Mouse (Mus musculus): ENCODE data around the gene Pi4k2a. TPM values are rescaled to one million over a fixed set of nuclear protein-coding genes. Genes with fewer than 3 reads are reported as not detected.

The Pi4k2a gene
- polyA plus RNA-seq, 1 experiment from 2014 or later, result 47.2 TPM

- no peak overlapping the region for H3K4me2 ChIP-seq (replicated peaks; ENCODE audit: low read depth)
- H3K27me3 ChIP-seq (replicated peaks; ENCODE audit: control insufficient read depth, insufficient read depth, low read length), result no peaks in the 10 kb centered on the region
- no peaks in the 10 kb centered on the region for H3K36me3 ChIP-seq (ENCODE audit: control insufficient read depth, insufficient read depth)
- no peak overlapping the region for H3K9ac ChIP-seq (ENCODE audit: low read depth, low read length)
- WGBS, result 85% methylated on average over 2 of the region's 2 CpGs
- no peak for ATAC-seq
- H3K4me3 ChIP-seq (ENCODE audit: low read depth, low read length), result no peak overlapping the region
- no peaks in the 10 kb centered on the region for H3K4me1 ChIP-seq (replicated peaks; ENCODE audit: control insufficient read depth, insufficient read depth, low read length)
- H3K9me3 ChIP-seq (ENCODE audit: control insufficient read depth), result no peaks in the 10 kb centered on the region
- H3K27ac ChIP-seq (ENCODE audit: low read depth, low read length), result no peak overlapping the region
- no peak for TF ChIP-seq CTCF (IDR thresholded peaks at IDR 0.05; ENCODE audit: low read depth)
Measured at GRCm38 (mm10) chr19:42142757-42143156, 52.5 kb downstream of the Pi4k2a start.

- Histone ChIP-seq H3K27ac (ENCODE audit: low read depth, low read length) (no peak overlapping the region), H3K36me3 (ENCODE audit: control insufficient read depth, insufficient read depth) (no peaks in the 10 kb centered on the region), H3K4me1 (replicated peaks; ENCODE audit: control insufficient read depth, insufficient read depth, low read length) (no peaks in the 10 kb centered on the region), H3K27me3 (replicated peaks; ENCODE audit: control insufficient read depth, insufficient read depth, low read length) (no peaks in the 10 kb centered on the region), H3K9ac (ENCODE audit: low read depth, low read length) (no peak overlapping the region), H3K4me2 (replicated peaks; ENCODE audit: low read depth) (no peak overlapping the region), H3K9me3 (ENCODE audit: control insufficient read depth) (no peaks in the 10 kb centered on the region), H3K4me3 (ENCODE audit: low read depth, low read length) (no peak overlapping the region)
- ATAC-seq, result no peak
- TF ChIP-seq CTCF (IDR thresholded peaks at IDR 0.05; ENCODE audit: low read depth), result no peak
- 46% methylated on average over 6 of the region's 6 CpGs for WGBS
Measured at GRCm38 (mm10) chr19:42144067-42144466, 53.8 kb downstream of the Pi4k2a start.

DNA sequence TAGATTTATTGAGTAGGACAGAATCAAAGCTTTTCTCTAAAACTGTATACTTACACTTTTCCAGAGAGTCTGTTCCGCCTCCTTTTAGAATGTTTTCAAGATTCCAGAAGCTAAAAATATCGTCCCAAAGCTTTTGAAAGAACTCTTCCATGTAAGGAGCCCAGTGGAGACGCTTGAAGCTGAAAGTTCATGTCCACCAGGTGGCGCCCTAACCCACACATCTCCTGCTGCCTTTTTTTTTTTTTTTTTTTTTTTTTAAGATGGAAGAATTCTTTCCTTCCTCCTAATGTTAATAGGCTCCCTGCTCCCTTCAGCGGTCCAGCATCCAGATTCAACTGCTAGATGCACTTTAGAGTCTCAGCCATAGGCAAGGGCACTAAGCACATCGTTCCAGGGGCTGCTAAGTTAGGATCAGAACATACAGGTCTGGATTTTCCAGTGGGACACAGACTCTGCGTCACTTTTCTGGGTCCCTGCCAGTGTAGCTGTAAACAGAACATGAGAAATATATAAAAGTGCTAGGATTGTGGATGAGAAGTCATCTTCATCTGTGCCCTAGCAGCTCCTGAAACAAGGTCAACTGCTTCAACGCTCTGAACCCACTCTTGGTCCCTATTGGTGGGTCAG, 54.4 kb downstream of the Pi4k2a start:
- H3K4me3 ChIP-seq (ENCODE audit: low read depth, low read length), result no peak overlapping the region
- H3K9me3 ChIP-seq (ENCODE audit: control insufficient read depth), result no peaks in the 10 kb centered on the region
- H3K9ac ChIP-seq (ENCODE audit: low read depth, low read length), result no peak overlapping the region
- ATAC-seq, result no peak
- 21% methylated on average over 8 of the region's 8 CpGs for WGBS
- no peak overlapping the region for H3K4me2 ChIP-seq (replicated peaks; ENCODE audit: low read depth)
- H3K36me3 ChIP-seq (ENCODE audit: control insufficient read depth, insufficient read depth), result no peaks in the 10 kb centered on the region
- no peak overlapping the region for H3K27ac ChIP-seq (ENCODE audit: low read depth, low read length)
- peak; percentile 82 for TF ChIP-seq CTCF (IDR thresholded peaks at IDR 0.05; ENCODE audit: low read depth)
- H3K4me1 ChIP-seq (replicated peaks; ENCODE audit: control insufficient read depth, insufficient read depth, low read length), result no peaks in the 10 kb centered on the region
- no peaks in the 10 kb centered on the region for H3K27me3 ChIP-seq (replicated peaks; ENCODE audit: control insufficient read depth, insufficient read depth, low read length)

- WGBS, result 55% methylated on average over 4 of the region's 4 CpGs
Measured at GRCm38 (mm10) chr19:42145210-42145609, 54.9 kb downstream of the Pi4k2a start.

DNA sequence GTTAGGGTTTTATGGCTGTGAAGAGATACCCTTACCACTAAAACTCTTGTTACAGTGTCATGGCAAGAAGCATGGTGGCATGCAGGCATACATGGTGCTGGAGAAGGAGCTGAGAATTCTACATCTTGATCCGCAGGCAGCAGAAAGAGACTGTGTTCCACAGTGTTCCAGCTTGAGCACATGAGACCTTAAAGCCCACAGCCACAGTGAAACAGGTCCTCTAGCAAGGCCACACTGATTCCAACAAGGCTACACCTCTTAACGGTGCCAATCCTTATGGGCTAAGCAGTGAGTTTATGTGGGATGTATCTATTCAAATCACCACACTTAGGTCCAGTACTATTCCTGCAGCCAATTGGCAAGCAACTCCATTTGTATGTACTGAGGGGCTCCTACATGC, 55.5 kb downstream of the Pi4k2a start:
- Histone ChIP-seq H3K27ac (ENCODE audit: low read depth, low read length) (no peak overlapping the region), H3K36me3 (ENCODE audit: control insufficient read depth, insufficient read depth) (no peaks in the 10 kb centered on the region), H3K9me3 (ENCODE audit: control insufficient read depth) (no peaks in the 10 kb centered on the region), H3K4me3 (ENCODE audit: low read depth, low read length) (no peak overlapping the region), H3K4me1 (replicated peaks; ENCODE audit: control insufficient read depth, insufficient read depth, low read length) (no peaks in the 10 kb centered on the region), H3K9ac (ENCODE audit: low read depth, low read length) (no peak overlapping the region), H3K27me3 (replicated peaks; ENCODE audit: control insufficient read depth, insufficient read depth, low read length) (no peaks in the 10 kb centered on the region), H3K4me2 (replicated peaks; ENCODE audit: low read depth) (no peak overlapping the region)
- ATAC-seq, result no peak
- WGBS, result 88% methylated on average over 2 of the region's 2 CpGs
- no peak for TF ChIP-seq CTCF (IDR thresholded peaks at IDR 0.05; ENCODE audit: low read depth)

More at GRCm38 (mm10) chr19:42145210-42145609, 54.9 kb downstream of the Pi4k2a start:
- Histone ChIP-seq H3K27me3 (replicated peaks; ENCODE audit: control insufficient read depth, insufficient read depth, low read length) (no peaks in the 10 kb centered on the region), H3K4me1 (replicated peaks; ENCODE audit: control insufficient read depth, insufficient read depth, low read length) (no peaks in the 10 kb centered on the region), H3K4me2 (replicated peaks; ENCODE audit: low read depth) (no peak overlapping the region), H3K9me3 (ENCODE audit: control insufficient read depth) (no peaks in the 10 kb centered on the region), H3K27ac (ENCODE audit: low read depth, low read length) (no peak overlapping the region), H3K9ac (ENCODE audit: low read depth, low read length) (no peak overlapping the region), H3K36me3 (ENCODE audit: control insufficient read depth, insufficient read depth) (no peaks in the 10 kb centered on the region), H3K4me3 (ENCODE audit: low read depth, low read length) (no peak overlapping the region)
- no peak for TF ChIP-seq CTCF (IDR thresholded peaks at IDR 0.05; ENCODE audit: low read depth)
- no peak for ATAC-seq

DNA sequence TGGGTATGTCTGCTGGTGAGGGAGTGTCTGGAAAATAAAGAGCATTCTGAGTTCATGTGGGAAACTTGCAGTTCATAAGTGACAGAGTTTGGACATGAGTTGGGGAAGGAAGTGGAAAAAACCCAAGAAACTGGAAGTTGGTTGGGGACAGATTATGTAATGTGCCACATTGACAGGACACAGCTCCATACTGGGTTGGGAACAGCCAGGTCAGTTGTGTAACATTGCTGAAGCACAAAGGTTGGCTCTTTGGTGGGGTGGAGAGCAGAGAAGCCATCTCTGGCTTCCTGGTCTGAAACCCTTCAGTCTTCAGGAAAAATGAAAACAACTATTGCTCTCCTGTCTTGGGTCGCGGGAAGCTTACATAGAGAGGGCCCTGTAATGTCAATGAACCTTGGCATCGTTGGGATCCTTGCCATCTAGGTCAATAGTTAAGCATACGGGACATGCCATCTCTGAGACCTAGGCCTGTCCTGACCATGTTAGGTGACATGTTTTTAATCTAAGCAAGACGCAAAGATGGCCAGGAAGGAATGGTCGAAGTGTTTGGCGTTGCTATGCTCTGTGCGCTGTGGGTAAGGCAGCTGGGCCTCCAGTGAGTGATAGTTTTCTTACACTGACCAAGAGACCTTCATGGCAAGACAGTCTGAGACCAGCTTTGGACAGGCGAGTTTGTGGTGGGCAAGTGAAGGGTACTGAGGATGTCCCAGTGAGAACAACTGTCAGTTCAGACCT, 56.2 kb downstream of the Pi4k2a start:
- Histone ChIP-seq H3K27ac (ENCODE audit: low read depth, low read length) (no peak overlapping the region; the same call in 1 of the 2 replicates), H3K9ac (ENCODE audit: low read depth, low read length) (peak overlapping the region; percentile 71; the same call in 1 of the 2 replicates), H3K4me1 (replicated peaks; ENCODE audit: control insufficient read depth, insufficient read depth, low read length) (no peaks in the 10 kb centered on the region), H3K36me3 (ENCODE audit: control insufficient read depth, insufficient read depth) (0 out of 2 replicates have a peak, but pooled peaks cover 5% of the 10 kb centered on the region), H3K4me2 (replicated peaks; ENCODE audit: low read depth) (peak overlapping the region; percentile 89; the same call in 1 of the 2 replicates), H3K9me3 (ENCODE audit: control insufficient read depth) (no peaks in the 10 kb centered on the region), H3K27me3 (replicated peaks; ENCODE audit: control insufficient read depth, insufficient read depth, low read length) (no peaks in the 10 kb centered on the region), H3K4me3 (ENCODE audit: low read depth, low read length) (no peak overlapping the region)
- 86% methylated on average over 9 of the region's 9 CpGs for WGBS
- ATAC-seq, result no peak
- no peak for TF ChIP-seq CTCF (IDR thresholded peaks at IDR 0.05; ENCODE audit: low read depth)

Measured in intestine, postnatal 0 days (tissue).